24 mouse cellular contexts compared by ENCODE assay signal in genomic region chr9:40762354-40762753, GRCm38 (mm10).
"Had no signal": no experiment of that assay in that cellular context is flagged by ENCODE, and none has a peak within 500 bp of the region (broad histone marks: within the 10 kb centered on the region; RNA-seq: fewer than 3 reads in every experiment).

No protein-coding gene starts in this region.

- H3K27ac ChIP-seq: lung, embryonic 15.5 days; macrophage; midbrain, embryonic 13.5 days; neural tube, embryonic 13.5 days; neural tube, embryonic 15.5 days; stomach, embryonic 15.5 days; stomach, postnatal 0 days had no signal

- H3K9me3 ChIP-seq: lung, embryonic 15.5 days; megakaryocyte, embryonic 14.5 days; midbrain, embryonic 13.5 days; neural tube, embryonic 13.5 days; neural tube, embryonic 15.5 days; stomach, embryonic 15.5 days had no signal

- H3K9ac ChIP-seq: liver, postnatal 0 days; lung, embryonic 15.5 days; neural tube, embryonic 13.5 days; neural tube, embryonic 15.5 days; stomach, embryonic 15.5 days had no signal

- DNase-seq: liver, postnatal 0 days; lung, adult 2 months; lung, postnatal 14 days; lung, postnatal 36 days; retina, postnatal 1 day; right cerebral cortex, adult 18-20 months; right cerebral cortex, postnatal 25 days; right cerebral cortex, postnatal 4 days; spleen, adult 18-20 months; thymus, adult 2 months; thymus, postnatal 25 days; thymus, postnatal 4 days had no signal

- H3K4me2 ChIP-seq: lung, embryonic 15.5 days; midbrain, embryonic 11.5 days; midbrain, embryonic 13.5 days; neural tube, embryonic 13.5 days; neural tube, embryonic 15.5 days; stomach, embryonic 15.5 days had no signal

- H3K4me3 ChIP-seq: lung, embryonic 15.5 days; megakaryocyte, embryonic 14.5 days; midbrain, embryonic 13.5 days; myocyte; neural tube, embryonic 13.5 days; neural tube, embryonic 15.5 days; stomach, embryonic 15.5 days had no signal

- ATAC-seq: liver, postnatal 0 days; lung, postnatal 0 days; midbrain, embryonic 13.5 days; midbrain, embryonic 16.5 days had no signal

- H3K27me3 ChIP-seq: lung, embryonic 15.5 days; midbrain, embryonic 13.5 days; neural tube, embryonic 13.5 days; neural tube, embryonic 15.5 days; stomach, embryonic 15.5 days had no signal

- H3K36me3 ChIP-seq: lung, embryonic 15.5 days; stomach, embryonic 15.5 days had no signal
